Mouse (Mus musculus) cerebellum, postnatal 14 days (tissue): ENCODE measurements around the gene Nppb.

Experiments
- DNase-seq, 2 experiments: peaks; one replicate each; pipeline ENCODE4 v3.0.0; 2021; ENCODE audit warnings: mixed read lengths in 2 of 2

Gene Nppb

GRCm38 (mm10) chr4:147977726-147978125, 7.9 kb upstream of the Nppb start:
- no peak for DNase-seq

DNA sequence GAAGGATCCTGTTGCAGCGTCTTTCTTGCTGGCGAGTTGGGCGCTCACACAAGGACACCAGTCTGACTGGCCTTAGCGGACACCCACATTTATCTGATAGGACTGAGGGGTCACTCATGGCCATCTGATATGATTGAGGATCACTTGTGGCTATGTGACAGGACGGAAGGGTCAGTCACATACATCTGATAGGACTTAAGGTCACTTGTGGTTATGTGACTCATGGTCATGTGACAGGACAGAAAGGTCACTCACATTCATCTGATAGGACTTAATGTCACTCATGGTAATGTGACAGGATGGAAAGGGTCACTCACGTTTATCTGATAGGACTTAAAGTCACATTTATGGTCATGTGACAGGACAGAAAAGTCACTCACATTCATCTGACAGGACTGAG, 7.2 kb upstream of the Nppb start:
- DNase-seq = no peak

DNA sequence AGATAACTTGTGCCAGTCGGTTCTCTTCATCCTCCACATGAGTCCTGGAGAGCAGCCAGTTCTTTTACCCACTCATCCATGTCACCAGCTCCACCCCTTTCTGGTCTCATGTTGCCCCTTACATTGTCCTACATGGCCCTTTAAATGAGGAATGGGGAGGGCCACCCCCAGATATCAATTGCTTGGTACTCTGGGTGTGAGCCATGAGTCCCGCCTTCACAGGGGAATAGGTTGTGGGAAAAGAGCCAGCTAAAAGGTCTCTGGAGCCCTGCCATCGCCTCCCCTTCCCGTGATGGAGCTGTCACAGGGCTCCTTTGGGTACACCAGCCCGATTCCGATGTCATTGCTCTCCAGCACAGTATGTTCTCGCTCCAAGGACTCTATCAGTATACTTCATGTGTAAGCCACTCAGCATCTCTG, 6.1 kb upstream of the Nppb start:
- peak; percentile 24 to 48 for DNase-seq

GRCm38 (mm10) chr4:147993571-147994095, 8.0 kb downstream of the Nppb start:
- no peak for DNase-seq

DNA sequence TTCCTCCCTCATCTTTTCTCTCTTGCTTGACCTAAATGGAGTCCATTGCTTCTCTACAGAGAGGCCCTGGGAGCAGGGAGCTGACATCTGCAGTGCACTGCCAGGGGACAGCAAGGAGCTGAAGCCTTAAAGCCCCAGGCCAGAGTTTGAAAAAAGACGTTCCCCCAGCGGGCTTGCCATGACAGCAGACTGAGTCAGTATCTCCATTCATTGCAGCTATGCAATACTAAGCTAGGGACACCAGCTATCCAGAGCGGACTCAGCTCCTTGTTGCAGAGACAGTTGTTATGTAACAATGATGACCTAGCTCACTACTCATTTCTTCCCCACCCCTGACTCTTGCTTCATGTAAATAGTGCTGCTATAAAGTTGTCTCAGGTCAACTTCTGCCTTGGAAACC, 9.7 kb downstream of the Nppb start:
- DNase-seq = no peak

GRCm38 (mm10) chr4:148000202-148000772, 14.7 kb downstream of the Nppb start, which contains the start of gene Nppa:
Gene Nppa, plus strand, starts transcription at chr4:148000722.
- DNase-seq = peak in 1 of 2 experiments; percentile 36

- no peak for DNase-seq
Measured at GRCm38 (mm10) chr4:148001013-148001789, 15.6 kb downstream of the Nppb start.

DNA sequence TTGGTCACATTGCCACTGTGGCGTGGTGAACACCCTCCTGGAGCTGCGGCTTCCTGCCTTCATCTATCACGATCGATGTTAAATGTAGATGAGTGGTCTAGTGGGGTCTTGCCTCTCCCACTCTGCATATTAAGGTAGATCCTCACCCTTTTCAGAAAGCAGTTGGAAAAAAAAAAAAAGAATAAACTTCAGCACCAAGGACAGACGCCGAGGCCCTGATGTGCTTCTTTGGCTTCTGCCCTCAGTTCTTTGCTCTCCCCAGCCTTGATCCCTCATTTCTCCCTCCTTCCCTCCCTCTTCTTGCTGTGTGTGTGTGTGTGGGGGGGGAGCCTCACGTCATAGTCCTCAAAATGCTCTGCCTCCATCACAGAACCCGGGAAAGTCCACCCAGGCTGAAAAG, 16.3 kb downstream of the Nppb start:
- no peak for DNase-seq

GRCm38 (mm10) chr4:148004361-148004760, 18.8 kb downstream of the Nppb start:
- no peak for DNase-seq

- peak; percentile 42 to 64 for DNase-seq
Measured at GRCm38 (mm10) chr4:148008412-148008811, 22.8 kb downstream of the Nppb start.

GRCm38 (mm10) chr4:148009641-148010040, 24.1 kb downstream of the Nppb start:
- DNase-seq = no peak

DNA sequence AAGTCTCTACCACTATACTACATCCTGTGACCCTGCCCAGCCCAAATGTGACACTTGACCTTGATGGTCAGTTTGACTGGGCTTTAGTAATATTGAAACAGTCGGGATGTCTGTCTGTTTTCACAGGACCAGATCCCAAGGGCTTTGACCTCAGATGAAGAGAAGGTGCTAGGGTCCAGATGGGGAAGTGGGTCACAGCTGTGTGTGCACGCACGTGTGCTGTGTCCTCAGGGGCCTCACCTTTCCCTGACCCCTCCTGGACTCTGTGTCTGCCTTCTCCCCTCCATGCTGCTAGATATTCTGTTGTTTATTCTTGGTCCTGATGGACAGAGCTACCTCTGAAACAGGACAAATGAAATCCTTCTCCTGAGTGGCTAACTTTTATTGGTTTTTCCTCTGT, 25.7 kb downstream of the Nppb start:
- DNase-seq = no peak

- DNase-seq = no peak
Measured at GRCm38 (mm10) chr4:148012216-148012615, 26.6 kb downstream of the Nppb start.

- peak; percentile 18 to 43 for DNase-seq
Measured at GRCm38 (mm10) chr4:148015418-148015817, 29.8 kb downstream of the Nppb start.

- no peak for DNase-seq
Measured at GRCm38 (mm10) chr4:148016981-148017380, 31.4 kb downstream of the Nppb start.

- DNase-seq = no peak
Measured at GRCm38 (mm10) chr4:148018410-148018809, 32.8 kb downstream of the Nppb start.

DNA sequence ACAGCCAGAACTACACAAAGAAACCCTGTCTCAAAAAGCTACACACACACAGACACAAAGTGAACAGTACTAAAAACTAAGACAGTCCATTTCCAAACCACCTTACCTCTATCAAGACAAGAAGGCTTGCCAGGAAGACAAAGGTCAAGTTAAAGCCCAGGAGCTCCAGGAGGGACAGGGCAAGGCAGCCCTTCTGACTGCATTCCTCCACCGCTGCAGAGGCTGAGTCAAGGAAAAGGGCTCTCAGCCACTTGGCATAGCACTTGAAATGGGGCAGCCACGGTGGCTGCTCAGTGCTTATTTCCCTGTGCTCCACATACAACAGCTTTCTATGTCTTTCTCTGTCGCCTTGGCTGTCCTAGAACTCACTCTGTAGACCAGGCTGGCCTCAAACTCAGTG, 38.4 kb downstream of the Nppb start:
- DNase-seq = no peak

GRCm38 (mm10) chr4:148029297-148029696, 43.7 kb downstream of the Nppb start:
- no peak for DNase-seq

DNA sequence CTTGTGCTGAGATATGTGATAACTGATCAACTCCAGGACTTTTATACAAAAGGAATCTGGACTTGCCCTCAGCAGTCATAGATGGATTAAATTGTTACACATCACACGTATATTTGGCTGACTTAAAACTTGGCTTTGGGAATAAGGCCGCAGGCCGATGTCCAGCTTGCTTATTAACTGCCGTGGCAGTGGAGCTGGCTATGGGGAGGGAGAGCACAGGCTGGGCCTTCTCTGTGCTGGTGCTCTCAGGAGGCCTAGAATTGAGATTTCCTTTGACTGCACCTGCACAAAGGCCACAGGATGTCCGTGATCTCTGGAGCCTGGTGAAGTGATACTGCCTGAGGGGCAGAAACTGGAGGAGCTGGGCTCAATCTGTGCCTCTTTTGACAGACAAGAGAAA, 44.9 kb downstream of the Nppb start:
- no peak for DNase-seq

GRCm38 (mm10) chr4:148033858-148034410, 48.3 kb downstream of the Nppb start:
- DNase-seq = no peak

- DNase-seq = no peak
Measured at GRCm38 (mm10) chr4:148035440-148035839, 49.9 kb downstream of the Nppb start.
